Mouse (Mus musculus): ENCODE results near the gene Nrip1. TPM values are rescaled to one million over a fixed set of nuclear protein-coding genes. Genes with fewer than 3 reads are reported as not detected.

Gene Nrip1
- total RNA-seq, 1 experiment, result 11.8 TPM

DNA sequence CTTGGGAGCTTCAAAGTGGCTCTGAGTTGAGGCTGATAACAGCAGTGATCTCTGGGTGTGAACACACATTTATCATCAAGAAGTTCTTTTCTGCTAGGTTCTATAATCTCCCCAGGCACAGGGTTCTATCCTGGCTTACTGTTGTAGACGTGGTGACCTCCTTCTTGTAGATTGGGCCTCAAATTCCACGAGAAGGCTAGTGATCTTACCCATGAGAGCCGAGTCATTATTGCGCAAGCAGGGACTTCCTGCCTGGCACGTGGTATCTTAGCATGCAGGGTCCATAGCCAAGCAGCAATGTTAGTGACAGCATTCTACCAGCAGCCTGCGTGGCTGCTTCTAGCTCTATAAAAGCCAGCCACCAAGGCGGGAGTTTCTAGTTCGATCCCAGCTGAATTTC, 32.0 kb downstream of the Nrip1 start:
- in situ Hi-C loops (cut with MboI; ENCODE audit: low sequenced_read_pairs in 2 of 2, unreplicated experiment in 2 of 2), result no loop called here
- Histone ChIP-seq H3K9ac (ENCODE audit: insufficient read depth, low read depth, low read length, poor library complexity, severe bottlenecking) (no peak overlapping the region), H3K27ac (ENCODE audit: insufficient read depth, low read depth, low read length, poor library complexity, severe bottlenecking) (no peak overlapping the region), H3K36me3 (ENCODE audit: control insufficient read depth, insufficient read depth, low read length, poor library complexity, severe bottlenecking) (no peaks in the 10 kb centered on the region), H3K9me3 (ENCODE audit: control insufficient read depth, insufficient read depth, low read depth, low read length) (0 out of 2 replicates have a peak, but pooled peaks cover 1% of the 10 kb centered on the region), H3K4me1 (ENCODE audit: control insufficient read depth in 2 of 2, insufficient read depth in 2 of 2, low read length in 2 of 2, poor library complexity in 1 of 2) (no peaks in the 10 kb centered on the region), H3K4me3 (ENCODE audit: insufficient read depth in 1 of 2, low read depth in 1 of 2, low read length in 2 of 2, poor library complexity in 1 of 2, severe bottlenecking in 1 of 2) (no peak overlapping the region)
- TF ChIP-seq ZNF384 (IDR thresholded peaks at IDR 0.05; ENCODE audit: low read depth, low read length) (no peak), ZC3H11A (IDR thresholded peaks at IDR 0.05; ENCODE audit: borderline replicate concordance, low read depth, low read length) (no peak), MAFK (IDR thresholded peaks at IDR 0.05; ENCODE audit: insufficient read depth, low read depth, low read length) (no peak), HCFC1 (IDR thresholded peaks at IDR 0.05; ENCODE audit: borderline replicate concordance, insufficient read depth, low read length) (no peak), CHD2 (IDR thresholded peaks at IDR 0.05; ENCODE audit: low read depth, low read length) (no peak)
- DNase-seq (ENCODE audit: low read depth, low spot score), result no peak

DNA sequence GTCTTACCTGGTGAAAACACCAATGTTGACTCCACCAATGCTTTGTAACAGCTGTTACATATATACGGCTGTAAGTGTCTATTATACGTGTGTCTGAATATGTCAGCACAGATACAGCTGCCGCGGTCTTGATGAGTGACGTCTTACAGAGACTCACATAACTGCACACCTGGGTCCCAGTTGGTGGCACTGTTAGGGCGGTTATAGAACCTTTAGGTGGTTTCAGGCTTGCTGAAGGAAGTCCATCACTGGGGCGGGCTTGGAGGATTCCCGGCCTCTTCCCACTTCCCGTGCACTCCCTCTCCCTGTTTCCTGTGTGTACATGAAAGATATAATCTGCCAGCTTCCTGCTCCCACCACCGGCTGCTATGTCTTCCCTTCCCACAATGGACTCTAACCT, 34.4 kb downstream of the Nrip1 start:
- no peak overlapping the region for H3K4me3 ChIP-seq (ENCODE audit: insufficient read depth in 1 of 2, low read depth in 1 of 2, low read length in 2 of 2, poor library complexity in 1 of 2, severe bottlenecking in 1 of 2)
- 0 out of 2 replicates have a peak, but pooled peaks cover 1% of the 10 kb centered on the region for H3K9me3 ChIP-seq (ENCODE audit: control insufficient read depth, insufficient read depth, low read depth, low read length)
- in situ Hi-C loops (cut with MboI; ENCODE audit: low sequenced_read_pairs in 2 of 2, unreplicated experiment in 2 of 2), result no loop called here
- TF ChIP-seq CHD2 (IDR thresholded peaks at IDR 0.05; ENCODE audit: low read depth, low read length) (no peak), ZC3H11A (IDR thresholded peaks at IDR 0.05; ENCODE audit: borderline replicate concordance, low read depth, low read length) (no peak), MAFK (IDR thresholded peaks at IDR 0.05; ENCODE audit: insufficient read depth, low read depth, low read length) (no peak), ZNF384 (IDR thresholded peaks at IDR 0.05; ENCODE audit: low read depth, low read length) (no peak), HCFC1 (IDR thresholded peaks at IDR 0.05; ENCODE audit: borderline replicate concordance, insufficient read depth, low read length) (no peak)
- no peak overlapping the region for H3K9ac ChIP-seq (ENCODE audit: insufficient read depth, low read depth, low read length, poor library complexity, severe bottlenecking)
- H3K36me3 ChIP-seq (ENCODE audit: control insufficient read depth, insufficient read depth, low read length, poor library complexity, severe bottlenecking), result no peaks in the 10 kb centered on the region
- H3K27ac ChIP-seq (ENCODE audit: insufficient read depth, low read depth, low read length, poor library complexity, severe bottlenecking), result no peak overlapping the region
- no peaks in the 10 kb centered on the region for H3K4me1 ChIP-seq (ENCODE audit: control insufficient read depth in 2 of 2, insufficient read depth in 2 of 2, low read length in 2 of 2, poor library complexity in 1 of 2)
- DNase-seq (ENCODE audit: low read depth, low spot score), result no peak

DNA sequence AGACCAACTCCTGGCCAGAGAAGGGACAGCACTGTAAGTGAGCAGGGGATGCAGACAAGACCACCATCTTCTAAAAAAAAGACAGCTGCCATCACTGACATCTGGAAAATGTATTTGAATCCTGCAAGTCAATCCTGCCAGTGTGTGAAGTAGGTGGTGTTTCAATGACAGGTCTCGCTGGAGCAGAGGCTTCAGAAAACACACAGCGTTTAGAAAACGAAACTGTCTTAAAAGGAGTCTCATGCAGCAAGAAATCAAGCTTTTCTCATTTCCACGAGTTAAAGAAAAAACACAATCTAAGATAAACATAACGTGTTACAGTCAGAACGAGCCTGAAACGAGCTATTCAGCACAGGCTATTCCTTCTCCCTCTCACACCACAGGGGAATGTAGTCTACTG, 36.3 kb downstream of the Nrip1 start:
- no peaks in the 10 kb centered on the region for H3K36me3 ChIP-seq (ENCODE audit: control insufficient read depth, insufficient read depth, low read length, poor library complexity, severe bottlenecking)
- no peak for DNase-seq (ENCODE audit: low read depth, low spot score)
- in situ Hi-C loops (cut with MboI; ENCODE audit: low sequenced_read_pairs in 2 of 2, unreplicated experiment in 2 of 2), result no loop called here
- TF ChIP-seq CHD2 (IDR thresholded peaks at IDR 0.05; ENCODE audit: low read depth, low read length), result no peak
- TF ChIP-seq ZC3H11A (IDR thresholded peaks at IDR 0.05; ENCODE audit: borderline replicate concordance, low read depth, low read length), result no peak
- TF ChIP-seq HCFC1 (IDR thresholded peaks at IDR 0.05; ENCODE audit: borderline replicate concordance, insufficient read depth, low read length), result no peak
- no peak for TF ChIP-seq MAFK (IDR thresholded peaks at IDR 0.05; ENCODE audit: insufficient read depth, low read depth, low read length)
- no peak for TF ChIP-seq ZNF384 (IDR thresholded peaks at IDR 0.05; ENCODE audit: low read depth, low read length)
- no peak overlapping the region for H3K27ac ChIP-seq (ENCODE audit: insufficient read depth, low read depth, low read length, poor library complexity, severe bottlenecking)
- no peak overlapping the region for H3K9ac ChIP-seq (ENCODE audit: insufficient read depth, low read depth, low read length, poor library complexity, severe bottlenecking)
- no peak overlapping the region for H3K4me3 ChIP-seq (ENCODE audit: insufficient read depth in 1 of 2, low read depth in 1 of 2, low read length in 2 of 2, poor library complexity in 1 of 2, severe bottlenecking in 1 of 2)
- H3K9me3 ChIP-seq (ENCODE audit: control insufficient read depth, insufficient read depth, low read depth, low read length), result no peaks in the 10 kb centered on the region
- no peaks in the 10 kb centered on the region for H3K4me1 ChIP-seq (ENCODE audit: control insufficient read depth in 2 of 2, insufficient read depth in 2 of 2, low read length in 2 of 2, poor library complexity in 1 of 2)

DNA sequence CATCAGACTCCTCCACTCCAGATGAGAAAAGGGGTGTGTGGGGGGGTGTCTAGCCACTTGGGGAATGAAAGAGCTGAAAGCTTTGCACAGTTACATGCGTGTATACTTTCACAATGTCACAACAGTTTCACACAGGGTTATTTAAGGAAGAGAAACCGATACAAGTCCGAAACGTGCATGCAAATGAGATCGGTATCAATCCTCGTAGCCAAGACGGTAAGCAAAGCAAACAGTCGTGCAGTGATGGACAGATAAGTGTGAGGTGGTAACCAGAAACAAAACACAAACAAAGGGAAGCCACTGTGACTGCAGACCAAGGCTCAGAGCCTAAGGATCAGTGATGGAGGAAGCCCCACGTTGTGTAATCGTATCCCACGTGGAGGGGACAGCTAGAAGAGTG, 36.7 kb downstream of the Nrip1 start:
- Histone ChIP-seq H3K36me3 (ENCODE audit: control insufficient read depth, insufficient read depth, low read length, poor library complexity, severe bottlenecking) (no peaks in the 10 kb centered on the region), H3K4me3 (ENCODE audit: insufficient read depth in 1 of 2, low read depth in 1 of 2, low read length in 2 of 2, poor library complexity in 1 of 2, severe bottlenecking in 1 of 2) (no peak overlapping the region), H3K9ac (ENCODE audit: insufficient read depth, low read depth, low read length, poor library complexity, severe bottlenecking) (no peak overlapping the region), H3K9me3 (ENCODE audit: control insufficient read depth, insufficient read depth, low read depth, low read length) (no peaks in the 10 kb centered on the region), H3K27ac (ENCODE audit: insufficient read depth, low read depth, low read length, poor library complexity, severe bottlenecking) (no peak overlapping the region), H3K4me1 (ENCODE audit: control insufficient read depth in 2 of 2, insufficient read depth in 2 of 2, low read length in 2 of 2, poor library complexity in 1 of 2) (no peaks in the 10 kb centered on the region)
- DNase-seq (ENCODE audit: low read depth, low spot score), result no peak
- TF ChIP-seq CHD2 (IDR thresholded peaks at IDR 0.05; ENCODE audit: low read depth, low read length), result no peak
- in situ Hi-C loops (cut with MboI; ENCODE audit: low sequenced_read_pairs in 2 of 2, unreplicated experiment in 2 of 2), result no loop called here

DNA sequence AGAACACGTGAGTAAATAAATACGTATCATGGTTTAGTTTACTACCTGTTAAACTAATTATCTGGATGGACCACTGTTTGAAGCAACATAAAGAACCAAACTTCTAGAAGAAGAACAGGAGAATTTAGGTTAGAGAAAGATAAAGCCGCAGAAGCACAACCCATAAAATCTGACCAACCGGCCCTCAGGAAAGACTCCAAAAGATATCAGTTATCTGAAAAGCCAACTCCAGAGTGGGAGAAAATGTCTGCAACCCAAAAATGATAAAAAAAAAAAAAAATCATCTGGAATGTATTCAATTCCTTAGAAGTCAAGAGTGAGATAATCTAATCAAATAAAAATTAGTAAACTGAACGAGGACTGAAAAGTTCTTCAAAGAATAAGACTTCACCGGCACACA, 37.7 kb downstream of the Nrip1 start:
- Histone ChIP-seq H3K4me1 (ENCODE audit: control insufficient read depth in 2 of 2, insufficient read depth in 2 of 2, low read length in 2 of 2, poor library complexity in 1 of 2) (no peaks in the 10 kb centered on the region), H3K9ac (ENCODE audit: insufficient read depth, low read depth, low read length, poor library complexity, severe bottlenecking) (no peak overlapping the region), H3K4me3 (ENCODE audit: insufficient read depth in 1 of 2, low read depth in 1 of 2, low read length in 2 of 2, poor library complexity in 1 of 2, severe bottlenecking in 1 of 2) (no peak overlapping the region), H3K9me3 (ENCODE audit: control insufficient read depth, insufficient read depth, low read depth, low read length) (no peaks in the 10 kb centered on the region), H3K36me3 (ENCODE audit: control insufficient read depth, insufficient read depth, low read length, poor library complexity, severe bottlenecking) (no peaks in the 10 kb centered on the region), H3K27ac (ENCODE audit: insufficient read depth, low read depth, low read length, poor library complexity, severe bottlenecking) (no peak overlapping the region)
- no peak for DNase-seq (ENCODE audit: low read depth, low spot score)
- in situ Hi-C loops (cut with MboI; ENCODE audit: low sequenced_read_pairs in 2 of 2, unreplicated experiment in 2 of 2), result no loop called here
- TF ChIP-seq MAFK (IDR thresholded peaks at IDR 0.05; ENCODE audit: insufficient read depth, low read depth, low read length) (no peak), CHD2 (IDR thresholded peaks at IDR 0.05; ENCODE audit: low read depth, low read length) (no peak), ZC3H11A (IDR thresholded peaks at IDR 0.05; ENCODE audit: borderline replicate concordance, low read depth, low read length) (no peak), HCFC1 (IDR thresholded peaks at IDR 0.05; ENCODE audit: borderline replicate concordance, insufficient read depth, low read length) (no peak), ZNF384 (IDR thresholded peaks at IDR 0.05; ENCODE audit: low read depth, low read length) (no peak)
